Mouse (Mus musculus): ENCODE measurements around the gene Phf21a.

The Phf21a gene

GRCm38 (mm10) chr2:92365568-92365967 is 272.7 kb downstream of the Phf21a start:
- DNase-seq, result peak; percentile 28

- DNase-seq, result peak; percentile 19
Observed at GRCm38 (mm10) chr2:92367383-92368029, 274.6 kb downstream of the Phf21a start.

- DNase-seq, result peak; percentile 57
Observed at GRCm38 (mm10) chr2:92370375-92370774, 277.5 kb downstream of the Phf21a start.

- DNase-seq, result peak; percentile 60
Observed at GRCm38 (mm10) chr2:92370821-92371805, 278.2 kb downstream of the Phf21a start.

GRCm38 (mm10) chr2:92371971-92372690 is 279.2 kb downstream of the Phf21a start:
- DNase-seq, result peak; percentile 32

- DNase-seq, result peak; percentile 69
Observed at GRCm38 (mm10) chr2:92372767-92373436, 280.0 kb downstream of the Phf21a start.

- DNase-seq, result peak; percentile 22
Observed at GRCm38 (mm10) chr2:92373437-92373813, 280.5 kb downstream of the Phf21a start.

GRCm38 (mm10) chr2:92374514-92374913 is 281.6 kb downstream of the Phf21a start, which contains the start of the genes Pex16 and Large2:
Gene Pex16, plus strand, starts transcription at chr2:92374676.
Gene Large2, minus strand, starts transcription at chr2:92374869.
- DNase-seq, result peak; percentile 72

- DNase-seq, result peak; percentile 97
Observed at GRCm38 (mm10) chr2:92375099-92375623, 282.2 kb downstream of the Phf21a start.

GRCm38 (mm10) chr2:92375788-92376187 is 282.9 kb downstream of the Phf21a start:
- no peak for DNase-seq

- DNase-seq, result peak; percentile 46
Observed at GRCm38 (mm10) chr2:92376300-92376699, 283.4 kb downstream of the Phf21a start.

GRCm38 (mm10) chr2:92377320-92377719 is 284.4 kb downstream of the Phf21a start:
- peak; percentile 54 for DNase-seq

- DNase-seq, result peak; percentile 36
Observed at GRCm38 (mm10) chr2:92379783-92380494, 287.0 kb downstream of the Phf21a start.

- DNase-seq, result peak; percentile 51
Observed at GRCm38 (mm10) chr2:92380495-92381050, 287.7 kb downstream of the Phf21a start.

GRCm38 (mm10) chr2:92381161-92381560 is 288.2 kb downstream of the Phf21a start:
- DNase-seq, result no peak

- DNase-seq, result peak; percentile 72
Observed at GRCm38 (mm10) chr2:92381901-92382588, 289.1 kb downstream of the Phf21a start, which contains the start of gene 1700029I15Rik. Gene 1700029I15Rik, plus strand, starts transcription at chr2:92382538.

GRCm38 (mm10) chr2:92382759-92383158 is 289.8 kb downstream of the Phf21a start:
- DNase-seq, result peak; percentile 56

- no peak for DNase-seq
Observed at GRCm38 (mm10) chr2:92384101-92384500, 291.2 kb downstream of the Phf21a start.

GRCm38 (mm10) chr2:92385113-92386051 is 292.5 kb downstream of the Phf21a start:
- DNase-seq, result peak; percentile 71
